Mouse (Mus musculus) gastrocnemius, postnatal 36 days (tissue): ENCODE results near the gene Cnot6l. TPM values are rescaled to one million over a fixed set of nuclear protein-coding genes. Genes with fewer than 3 reads are reported as not detected.

Source experiments
- DNase-seq, 2 experiments: peaks; one replicate each; pipeline ENCODE4 v3.0.0; 2022
- intact Hi-C: fragments of 180-260 bp; cut with DNase I; formaldehyde crosslinking; loops from one replicate; pipeline ENCODE4 v1.15.1; 2025
- long read RNA-seq, 2 experiments: library from polyadenylated mRNA; stranded (forward); transcript quantifications; one replicate each; pipeline ENCODE4 v2.0.0; 2021
- total RNA-seq, 2 experiments: library from RNA; stranded (reverse); gene quantifications; 2 replicates each; pipeline ENCODE4 v1.2.3; 2021

The Cnot6l gene
- total RNA-seq, result 10 to 100 TPM; 25.9 to 33.5 TPM
- long read RNA-seq, experiment 1, partial matches to known transcripts, result 0 of 1 reads
- long read RNA-seq, experiment 1, other reads (novel, unspliced or antisense), result 1 of 1 reads
- long read RNA-seq, experiment 2, partial matches to known transcripts, result 0 of 3 reads
- long read RNA-seq, experiment 2, other reads (novel, unspliced or antisense), result 3 of 3 reads

DNA sequence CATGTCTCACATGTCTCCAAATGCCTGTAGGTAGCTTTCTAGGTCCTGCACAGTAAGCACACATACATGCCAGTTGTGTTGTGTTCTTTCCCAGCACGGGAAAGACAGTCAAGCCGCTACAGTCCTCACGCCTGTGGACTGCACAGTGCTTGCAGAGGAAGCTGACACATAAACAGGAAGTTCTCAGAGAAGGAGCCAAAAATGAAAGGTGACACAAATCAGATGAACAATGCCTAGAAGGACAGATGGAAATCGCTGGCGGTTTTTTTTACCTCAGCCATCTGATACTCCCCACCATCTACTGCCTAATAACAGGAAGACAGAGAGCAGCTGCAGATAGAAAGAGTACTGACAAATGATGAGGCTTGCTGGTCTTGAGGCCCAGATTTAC lies at the start of gene Cnot6l:
Gene Cnot6l, minus strand, starts transcription at position 151 of the 391 bp plus-strand sequence.
- intact Hi-C loops, result loop anchor here (5.0 kb wide), 1 partner anchor 52 kb away; no protein-coding TSS in a partner anchor
- no peak for DNase-seq

DNA sequence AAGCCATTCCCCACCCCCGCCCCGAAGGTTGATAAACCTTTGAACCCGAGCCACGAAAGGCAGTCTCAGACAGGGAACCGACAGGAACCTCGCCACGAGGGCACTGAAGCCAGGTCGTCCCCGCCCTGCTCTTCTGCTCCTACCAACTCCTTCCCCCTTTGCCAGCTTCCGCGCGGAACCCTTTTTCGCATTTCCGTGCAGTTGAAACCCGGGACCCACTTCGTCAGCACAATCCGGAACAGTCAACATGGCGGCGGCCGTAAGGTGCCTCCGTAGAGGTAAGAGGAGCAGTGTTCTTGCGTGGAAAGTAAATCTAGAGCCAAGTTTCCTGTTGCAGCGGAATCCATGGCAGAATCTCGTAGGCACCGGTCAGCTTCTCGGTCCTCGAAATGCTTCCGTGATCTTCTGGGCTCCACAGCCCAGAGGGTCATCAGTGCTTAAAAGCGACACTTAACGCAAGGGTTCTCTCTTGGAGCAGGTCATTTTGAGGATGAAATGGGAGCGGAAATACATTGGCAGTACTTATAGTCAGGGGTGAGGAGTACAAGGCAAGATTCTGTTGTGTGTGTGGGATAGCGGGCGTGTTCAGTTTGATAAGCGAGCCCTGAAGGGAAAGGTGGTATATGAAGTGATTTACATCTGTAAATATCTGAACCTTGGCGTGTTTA lies 46.1 kb upstream of the Cnot6l start:
- intact Hi-C loops, result loop anchor here (2.0 kb wide), 1 partner anchor 43 kb away; no protein-coding TSS in a partner anchor
- peak; percentile 91 for DNase-seq

DNA sequence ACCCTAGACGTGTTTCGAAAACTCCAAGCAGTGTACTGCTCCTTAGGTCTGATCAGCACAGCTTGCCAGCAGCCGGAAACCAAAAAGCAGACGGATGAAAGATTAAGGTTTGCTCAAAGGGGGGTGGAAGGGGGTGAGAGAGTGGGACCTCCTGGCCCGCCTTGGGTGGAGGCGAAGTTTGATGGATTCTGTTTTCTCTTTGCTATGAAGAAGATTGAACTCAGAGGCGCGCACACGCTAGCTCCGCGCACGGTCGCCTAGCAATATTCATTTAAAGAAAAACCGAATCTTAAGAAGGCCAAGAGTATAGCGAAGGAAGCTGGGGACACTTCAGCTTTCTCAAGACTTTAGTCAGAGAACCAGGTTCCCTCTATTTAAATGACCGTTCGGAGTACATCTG lies 45.5 kb upstream of the Cnot6l start, which contains the start of gene Mrpl1:
Gene Mrpl1, plus strand, starts transcription at position 35 of the 400 bp plus-strand sequence.
- peak; percentile 4 to 28 for DNase-seq
- intact Hi-C loops, result loop anchor here (2.0 kb wide), 1 partner anchor 43 kb away; no protein-coding TSS in a partner anchor

DNA sequence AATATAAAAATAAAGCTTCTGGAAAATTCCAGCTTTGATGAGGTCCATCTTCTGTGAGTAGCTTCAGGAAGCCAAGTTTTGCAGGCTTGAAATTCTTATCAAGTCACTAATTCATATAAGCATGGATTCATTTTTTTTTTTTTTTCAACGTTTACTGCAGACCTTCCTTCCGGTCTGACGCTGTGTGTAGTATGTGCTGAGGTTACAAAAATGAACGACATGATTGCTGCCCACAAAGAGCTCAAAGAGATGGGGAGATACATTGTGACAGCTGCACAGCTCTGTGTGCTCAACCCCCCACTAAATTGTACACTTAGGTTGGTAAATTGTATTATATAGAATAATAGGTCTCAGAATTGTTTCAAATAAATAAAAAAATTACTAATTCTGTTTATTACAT lies 44.6 kb upstream of the Cnot6l start:
- DNase-seq, result no peak
- intact Hi-C loops, result loop anchor here (2.0 kb wide), 1 partner anchor 42 kb away; no protein-coding TSS in a partner anchor

DNA sequence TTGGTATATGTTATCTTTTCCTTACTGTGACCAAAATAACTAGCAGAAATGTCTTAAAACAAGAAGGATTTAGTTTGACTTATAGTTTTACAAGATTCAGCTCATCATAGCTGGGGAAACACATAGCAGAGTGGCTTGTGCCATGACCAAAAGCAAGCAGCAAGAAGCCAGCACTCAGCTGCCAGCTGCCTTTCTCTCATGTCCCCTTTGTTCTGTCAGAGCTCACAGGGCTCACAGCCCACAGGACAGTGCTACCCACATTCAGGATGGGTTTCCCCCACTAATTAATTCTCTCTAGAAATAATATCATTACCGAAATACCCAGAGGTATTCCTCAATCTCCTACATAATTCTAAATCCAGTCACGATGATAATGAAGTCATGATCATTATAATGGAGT lies 43.6 kb upstream of the Cnot6l start:
- no peak for DNase-seq
- intact Hi-C loops, result no loop called here

DNA sequence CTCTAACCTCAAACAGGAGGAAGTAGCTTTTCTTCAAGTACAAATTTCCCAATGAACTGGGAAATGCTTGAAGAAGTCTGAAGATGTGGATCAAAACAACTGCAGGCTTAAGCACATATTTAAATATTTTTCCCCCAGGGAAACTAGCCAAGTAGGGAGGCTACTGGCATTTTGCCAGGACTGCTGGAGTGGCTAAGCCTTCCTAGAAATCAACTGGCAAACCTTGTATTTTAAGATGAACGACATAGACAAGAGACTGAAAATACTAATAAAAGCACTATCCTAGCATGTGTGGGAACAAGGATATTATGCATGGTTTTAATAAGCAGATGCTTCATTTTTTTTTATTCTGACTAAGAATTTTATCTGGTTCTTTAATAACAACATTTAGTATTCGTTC lies 42.9 kb upstream of the Cnot6l start:
- peak in 1 of 2 experiments; percentile 16 for DNase-seq
- intact Hi-C loops, result no loop called here

DNA sequence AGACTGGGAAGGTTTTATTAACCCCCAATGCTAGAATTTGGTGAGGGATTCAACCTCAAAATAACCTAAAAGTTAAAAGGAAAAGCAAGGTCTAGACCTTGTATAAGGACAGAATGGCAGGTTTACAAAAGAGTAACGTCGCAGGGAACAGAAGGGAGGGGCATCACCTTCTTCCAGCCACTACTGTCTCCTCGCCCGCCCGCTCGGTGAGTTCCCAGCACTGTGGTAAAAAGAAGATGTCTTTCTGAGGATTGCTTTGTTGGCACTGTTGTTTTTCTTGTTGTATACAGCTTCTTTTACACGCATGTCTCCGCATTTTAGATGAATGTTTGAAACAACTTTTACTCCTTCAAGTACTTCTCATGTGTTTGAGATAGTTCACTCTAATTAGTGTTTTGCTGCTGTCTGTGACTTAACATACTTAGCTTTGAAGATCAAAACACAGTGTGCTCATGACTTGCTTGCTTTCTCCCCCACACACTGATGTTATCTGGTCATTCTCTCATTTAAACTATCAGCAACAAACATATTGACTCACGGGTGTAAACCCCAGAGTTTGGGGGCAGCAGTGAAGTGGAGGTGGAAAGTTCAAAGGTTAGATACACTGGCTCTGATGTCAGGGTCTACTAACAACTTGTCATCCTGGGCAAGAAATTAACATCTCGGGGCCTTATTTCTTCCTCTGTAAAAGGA lies 37.6 kb upstream of the Cnot6l start:
- intact Hi-C loops, result no loop called here
- no peak for DNase-seq

DNA sequence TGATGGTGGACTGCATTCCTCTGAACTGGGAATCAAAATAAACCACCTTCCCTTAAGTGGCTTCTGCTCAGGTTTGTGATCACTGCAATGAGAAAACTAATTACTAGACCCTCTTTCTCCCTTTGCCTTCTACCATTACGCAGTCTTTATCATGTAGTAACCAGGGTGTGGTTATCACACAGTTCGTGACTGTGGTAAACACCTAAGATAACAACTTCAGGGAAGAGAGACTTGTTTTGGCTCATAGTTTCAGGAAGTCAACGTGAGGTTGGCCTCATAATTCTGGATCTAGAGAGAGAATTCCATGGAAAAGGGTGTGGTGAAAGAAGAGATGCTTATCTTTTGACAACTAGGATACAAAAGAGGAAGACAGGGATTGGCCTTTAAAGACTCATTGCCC lies 36.3 kb upstream of the Cnot6l start:
- DNase-seq, result no peak
- intact Hi-C loops, result no loop called here

DNA sequence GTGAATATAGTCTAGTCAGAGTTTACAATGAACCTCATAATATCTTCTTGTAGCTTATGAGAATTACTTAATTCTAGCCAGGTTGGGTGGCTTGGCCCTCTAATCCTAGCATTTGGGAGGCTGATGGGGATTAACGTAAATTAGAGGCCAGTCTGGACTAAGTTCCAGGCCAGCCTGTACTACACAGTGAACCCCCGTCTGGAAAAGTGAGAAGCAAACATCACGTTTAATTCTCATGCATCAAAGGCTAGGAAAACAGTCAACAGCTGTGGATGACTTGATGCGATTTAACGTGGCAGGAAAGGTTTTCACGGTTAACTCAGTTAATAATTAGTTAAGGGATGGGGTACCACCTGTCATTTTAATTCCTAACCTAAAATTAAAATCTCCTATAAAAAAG lies 34.3 kb upstream of the Cnot6l start:
- intact Hi-C loops, result no loop called here
- no peak for DNase-seq

DNA sequence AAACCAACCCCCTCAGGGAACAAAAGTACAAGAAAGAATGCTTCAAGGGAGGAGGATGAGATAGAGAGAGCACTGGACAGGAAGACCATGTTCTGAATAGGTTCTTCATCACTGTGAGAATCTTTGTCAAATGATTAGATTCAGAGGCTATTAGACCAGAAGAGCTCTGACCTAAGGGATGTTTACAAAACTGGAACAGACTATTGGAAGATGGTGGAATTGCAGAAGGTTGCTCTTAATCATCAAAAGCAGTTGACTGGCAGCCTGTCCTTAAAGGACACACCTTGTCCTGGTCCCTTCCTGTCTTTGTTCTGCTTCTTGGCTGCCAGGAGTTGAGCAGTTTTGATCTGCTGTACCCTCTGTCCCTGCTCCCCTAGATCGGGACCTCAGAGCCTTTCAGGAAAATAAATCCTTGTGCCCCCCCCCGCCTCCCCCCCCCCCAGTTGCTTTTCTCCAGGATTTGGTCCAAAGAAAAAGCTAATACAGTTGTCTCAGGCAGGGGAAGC lies 32.6 kb upstream of the Cnot6l start:
- no peak for DNase-seq

DNA sequence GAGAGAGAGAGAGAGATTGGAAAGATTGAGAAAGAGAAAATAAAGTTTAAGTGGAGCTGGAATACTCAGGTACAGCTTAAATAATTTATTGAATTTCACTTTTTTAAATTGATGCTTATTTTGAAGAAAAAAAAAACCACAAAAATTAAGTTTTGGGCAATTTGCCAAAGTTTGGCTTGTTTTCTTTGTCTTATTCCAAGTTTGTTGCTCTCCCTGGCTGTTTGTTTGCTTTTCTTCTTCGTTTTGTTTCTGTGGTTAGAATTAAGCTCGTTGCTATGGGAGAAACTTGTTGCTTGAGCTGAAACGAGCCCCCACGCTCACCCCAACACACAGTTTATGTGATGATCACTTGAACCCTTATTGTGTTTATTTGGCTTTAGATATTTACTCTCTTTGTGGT lies 27.3 kb upstream of the Cnot6l start:
- intact Hi-C loops, result no loop called here
- DNase-seq, result no peak

More for the DNA sequence above, 32.6 kb upstream of the Cnot6l start:
- intact Hi-C loops, result no loop called here

DNA sequence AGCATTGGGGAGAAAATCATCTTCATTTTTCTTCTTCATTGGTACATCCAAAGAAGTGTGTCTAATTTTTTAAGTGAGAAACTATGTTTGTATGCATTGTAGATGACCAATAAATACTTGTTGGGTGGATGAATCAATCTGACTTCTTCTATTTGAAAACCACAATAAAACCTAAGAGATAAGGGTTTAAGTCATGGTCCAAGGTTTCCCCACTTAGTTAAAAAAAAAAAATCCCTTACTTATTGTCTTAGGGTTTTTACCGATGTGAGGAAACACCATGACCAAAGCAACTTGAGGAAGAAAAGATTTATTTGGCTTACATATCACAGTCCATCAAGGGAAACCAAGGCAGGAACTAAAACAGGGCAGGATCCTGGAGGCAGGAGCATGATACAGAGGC lies 25.8 kb upstream of the Cnot6l start:
- DNase-seq, result no peak
- intact Hi-C loops, result no loop called here

DNA sequence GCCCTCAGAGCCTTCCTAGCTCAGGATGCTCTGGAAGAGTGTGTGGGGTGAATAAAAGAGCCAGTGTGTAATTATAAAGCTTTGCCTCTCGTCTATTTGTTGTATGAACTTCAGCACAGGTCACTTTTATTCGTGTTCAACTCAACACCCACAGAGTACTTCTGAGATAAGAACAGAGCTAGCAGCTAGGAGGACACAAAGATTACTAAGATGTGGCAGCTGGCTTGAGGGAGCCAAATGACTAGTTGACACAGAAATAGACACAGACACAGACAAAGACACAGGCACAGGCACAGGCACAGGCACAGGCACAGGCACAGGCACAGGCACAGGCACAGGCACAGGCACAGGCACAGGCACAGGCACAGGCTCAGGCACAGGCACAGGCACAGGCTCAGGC lies 20.0 kb upstream of the Cnot6l start:
- intact Hi-C loops, result no loop called here
- DNase-seq, result no peak

DNA sequence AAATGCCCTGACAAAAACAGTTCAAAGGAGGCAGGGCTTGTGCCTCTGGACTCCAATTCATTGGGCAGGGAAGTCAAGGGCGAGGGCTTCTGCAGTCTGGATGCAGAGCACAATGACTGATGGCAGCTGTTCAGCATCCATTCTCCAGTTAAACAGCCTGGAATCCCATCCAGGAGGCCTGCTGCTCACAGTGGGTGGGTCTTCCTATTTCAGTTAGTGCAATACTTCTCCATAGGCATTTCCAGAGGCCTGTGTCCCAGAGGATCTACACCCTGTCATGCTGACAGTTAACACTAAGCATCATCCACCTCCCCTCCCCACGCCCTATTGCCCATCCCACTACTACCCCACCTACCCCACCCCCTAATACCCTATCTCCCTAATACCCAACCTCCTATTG lies 19.2 kb upstream of the Cnot6l start:
- intact Hi-C loops, result no loop called here
- DNase-seq, result no peak

DNA sequence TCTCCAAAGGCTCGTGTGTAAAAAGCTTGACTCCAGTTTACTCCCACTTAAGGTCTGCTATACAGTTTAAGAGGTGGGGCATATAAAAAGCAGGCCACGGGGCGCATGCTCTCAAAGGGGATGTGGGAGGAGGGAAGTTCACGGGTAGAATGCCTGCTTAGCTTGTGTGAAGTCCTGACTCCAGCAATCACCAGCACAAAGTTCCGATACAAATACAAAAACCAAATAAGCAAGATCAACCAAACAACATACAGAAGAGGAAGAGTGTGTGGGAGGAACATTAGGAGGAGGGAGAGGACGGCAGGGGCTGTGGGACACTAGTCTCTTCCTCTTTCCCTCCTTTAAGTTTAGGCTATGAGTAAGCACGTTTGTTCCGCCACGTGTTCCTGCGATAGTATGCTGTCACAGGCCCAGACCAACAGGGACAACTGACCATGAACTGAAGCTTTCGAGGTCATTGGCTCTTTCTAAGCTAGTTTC lies 12.9 kb upstream of the Cnot6l start:
- intact Hi-C loops, result loop anchor here (5.0 kb wide), 1 partner anchor 535 kb away; no protein-coding TSS in a partner anchor

DNA sequence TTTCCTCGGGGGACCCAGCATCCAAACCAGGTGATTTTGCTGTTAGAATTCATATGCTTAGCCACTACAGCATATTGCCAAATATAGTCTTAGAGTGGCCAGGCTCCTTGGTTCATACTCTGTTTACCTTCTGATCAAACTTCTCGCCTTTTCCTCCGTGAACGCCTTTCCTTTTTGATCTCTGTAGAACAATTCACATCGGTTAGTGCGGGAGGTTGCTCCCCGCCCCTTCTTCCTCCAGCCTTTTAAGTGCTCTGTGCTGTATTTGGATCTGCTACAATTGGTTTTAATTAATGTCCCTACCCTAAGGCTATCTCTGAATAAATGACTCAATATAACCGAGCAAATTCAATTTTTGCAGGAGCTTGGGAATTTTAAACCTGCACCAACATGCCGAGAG lies 12.2 kb upstream of the Cnot6l start:
- no peak for DNase-seq
- intact Hi-C loops, result loop anchor here (5.0 kb wide), 1 partner anchor 536 kb away; no protein-coding TSS in a partner anchor

More for the DNA sequence above, 12.9 kb upstream of the Cnot6l start:
- no peak for DNase-seq

DNA sequence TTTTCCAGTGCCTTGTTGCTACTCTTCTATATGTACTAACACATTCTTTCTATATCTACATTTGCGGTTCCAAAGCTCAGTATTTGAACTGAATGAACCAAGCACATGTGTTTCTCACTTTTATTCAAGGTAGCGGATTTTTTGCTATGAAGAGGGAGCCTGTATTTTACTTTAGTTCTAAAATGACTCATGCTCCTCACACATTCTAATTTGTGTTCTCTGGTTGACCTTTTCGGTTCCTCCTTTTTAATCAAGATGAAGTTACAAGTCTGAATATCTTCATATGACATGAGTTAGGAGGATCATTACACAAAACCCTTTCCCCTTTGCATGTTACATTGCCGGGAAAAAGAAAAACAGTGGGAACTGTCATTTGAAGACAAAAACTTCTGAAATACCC lies 7.8 kb upstream of the Cnot6l start:
- DNase-seq, result no peak
- intact Hi-C loops, result no loop called here

DNA sequence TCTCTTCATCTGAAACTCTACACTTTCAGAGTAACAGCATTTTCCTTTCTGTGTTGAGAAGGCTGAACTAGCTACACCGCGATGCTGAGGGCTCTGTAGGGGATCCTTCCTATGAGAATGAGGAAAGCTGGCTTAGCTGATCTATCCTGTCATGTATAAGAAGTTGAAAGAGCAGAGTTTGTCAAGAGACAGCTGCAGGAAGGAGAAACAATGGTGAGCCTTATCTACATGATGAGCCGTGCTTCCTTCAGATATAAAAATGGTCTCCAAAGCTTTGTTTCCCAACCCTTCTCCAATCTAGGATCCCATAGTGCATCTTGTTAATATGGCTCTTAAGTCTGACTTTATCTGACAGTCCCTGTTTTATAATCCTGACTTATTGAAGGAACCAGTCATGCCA lies 6.5 kb upstream of the Cnot6l start:
- no peak for DNase-seq
- intact Hi-C loops, result no loop called here

DNA sequence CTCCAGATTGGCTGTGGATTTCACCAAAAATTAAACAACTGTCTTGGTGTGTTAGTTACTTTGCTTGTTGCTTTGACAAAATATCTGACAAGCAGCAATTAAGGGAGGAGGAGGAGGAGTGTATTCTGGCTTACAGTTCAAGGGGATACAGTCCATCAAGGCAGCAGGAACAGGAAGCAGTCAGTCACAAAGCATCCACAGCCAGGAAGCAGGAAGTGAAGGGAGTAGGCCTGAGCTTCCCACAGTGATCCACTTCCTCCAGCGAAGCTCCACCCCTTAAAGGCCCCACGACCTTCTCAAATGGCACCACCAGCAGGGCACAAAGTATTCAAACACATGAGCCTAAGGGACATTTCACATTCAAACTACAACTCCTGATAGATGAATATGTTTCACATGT lies 2.8 kb upstream of the Cnot6l start:
- no peak for DNase-seq
- intact Hi-C loops, result loop anchor here (2.0 kb wide), 1 partner anchor 42 kb away; the partner anchor contains the start of gene Mrpl1

DNA sequence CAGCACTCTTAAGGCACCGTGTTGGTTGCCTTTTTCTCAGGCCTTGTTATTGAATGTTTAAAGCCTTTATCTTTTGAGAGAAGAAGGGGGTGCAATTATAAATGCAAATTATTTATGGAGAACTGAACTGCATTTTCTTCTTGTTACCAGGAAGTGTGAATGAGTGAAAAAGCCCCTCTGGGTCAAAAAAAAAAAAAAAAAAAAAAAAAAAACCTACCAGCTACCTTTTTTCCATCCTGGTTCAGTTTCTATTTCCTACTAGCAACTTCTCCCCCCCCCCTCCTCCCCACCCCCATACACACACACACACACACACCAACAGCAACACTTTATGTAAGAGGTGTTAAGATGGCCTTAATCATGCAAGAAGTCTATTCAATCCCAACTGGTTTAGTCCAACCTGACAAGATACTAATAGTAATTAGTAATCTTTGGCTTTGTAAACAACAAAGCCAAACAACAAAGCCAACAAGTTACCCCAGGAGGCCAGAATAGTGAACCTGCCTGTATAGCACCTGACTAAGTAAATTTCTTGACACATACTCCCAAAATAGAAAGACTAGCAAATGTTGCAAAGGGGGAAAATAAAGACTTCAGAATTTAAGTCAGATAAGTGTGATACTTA lies 463 bp downstream of the Cnot6l start:
- DNase-seq, result no peak
- intact Hi-C loops, result loop anchor here (5.0 kb wide), 1 partner anchor 51 kb away; no protein-coding TSS in a partner anchor
